Mouse (Mus musculus) lung, postnatal 0 days (tissue): ENCODE data around the gene 1700016K19Rik.

ENCODE experiments used
- CTCF ChIP-seq: IDR thresholded peaks from 2 replicates; pipeline ENCODE4 v1.5.1; 2016; ENCODE audit warnings: antibody characterized with exemption, mild to moderate bottlenecking
- EP300 ChIP-seq: IDR thresholded peaks from 2 replicates; pipeline ENCODE4 v1.6.1; 2016; ENCODE audit warnings: antibody characterized with exemption, mild to moderate bottlenecking, control low read depth

DNA sequence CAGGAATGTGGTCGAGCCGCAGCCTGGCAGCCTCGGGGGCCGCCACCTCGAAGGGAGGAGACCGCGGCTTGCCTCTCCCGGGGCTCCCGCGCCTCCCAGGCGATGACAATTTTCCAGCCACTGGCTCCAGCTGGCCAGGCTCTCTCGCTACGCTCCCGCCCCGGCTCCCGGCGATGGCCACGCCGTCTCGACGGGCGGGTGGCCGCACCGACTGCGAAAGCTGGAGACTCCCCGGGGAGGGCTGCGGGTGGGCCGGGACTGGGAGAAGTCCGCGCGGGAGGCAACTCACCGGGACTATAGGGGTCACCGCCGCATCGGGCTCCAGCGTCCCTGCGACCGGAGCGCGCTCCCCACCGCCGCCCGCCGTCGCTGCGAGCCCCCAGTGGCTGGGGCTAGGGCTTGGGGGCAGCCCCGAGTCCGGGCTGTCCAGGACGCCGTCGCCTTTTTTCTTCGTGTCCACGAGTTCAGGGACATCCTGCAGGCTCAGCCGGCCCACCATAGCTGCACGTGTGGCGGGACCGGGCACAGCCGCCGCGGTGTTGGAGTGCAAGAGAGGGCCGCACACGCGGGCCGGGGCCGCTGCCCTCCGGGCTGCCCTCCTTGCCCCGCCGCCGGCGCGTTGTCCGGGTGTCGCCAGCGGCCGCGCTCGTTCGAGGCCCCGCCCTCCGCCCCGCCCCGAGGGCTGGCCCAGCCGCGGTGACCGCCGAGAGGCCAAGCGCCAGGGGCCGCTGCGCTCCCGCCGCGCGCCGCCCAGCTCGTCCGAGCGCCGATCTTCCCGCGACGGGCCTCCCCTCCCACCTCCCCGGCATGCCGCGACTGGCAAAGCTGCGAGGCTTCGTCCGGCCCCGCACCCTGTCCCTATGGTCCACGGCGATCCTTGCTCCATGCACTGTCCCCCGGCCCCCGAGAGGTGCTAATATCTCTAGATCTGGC, 27.7 kb downstream of the 1700016K19Rik start, which contains the start of gene Rflnb:
- TF ChIP-seq CTCF (peak; percentile 65), EP300 (no peak)
